Mouse (Mus musculus): ENCODE results near the gene Mdm4. TPM values are rescaled to one million over a fixed set of nuclear protein-coding genes. Genes with fewer than 3 reads are reported as not detected.

Mdm4 gene
- 62.7 TPM for polyA plus RNA-seq (2014; fragmentation: Illumina TruSeq; extraction: RNeasy Lipid Tissue Mini Kit (QIAGEN cat#74804); ENCODE audit: low read depth, low replicate concordance)

GRCm38 (mm10) chr1:133030461-133030860 is at the start of gene Mdm4:
Gene Mdm4 (minus strand): TSS chr1:133030561.

GRCm38 (mm10) chr1:133045011-133045860 is 14.9 kb upstream of the Mdm4 start, which contains the start of gene Pik3c2b:
Gene Pik3c2b (plus strand): TSS chr1:133045667.

Other genes starting within 250 kb of the Mdm4 start
- gene Lrrn2, start 150.3 kb downstream of the Mdm4 start, polyA plus RNA-seq (2014; fragmentation: Illumina TruSeq; extraction: RNeasy Lipid Tissue Mini Kit (QIAGEN cat#74804); ENCODE audit: low read depth, low replicate concordance) = 5.0 TPM
- 3.6 TPM for gene Pik3c2b, start 15.1 kb upstream of the Mdm4 start, polyA plus RNA-seq (2014; fragmentation: Illumina TruSeq; extraction: RNeasy Lipid Tissue Mini Kit (QIAGEN cat#74804); ENCODE audit: low read depth, low replicate concordance)
- 37.3 TPM for gene Ppp1r15b, start 100.6 kb upstream of the Mdm4 start, polyA plus RNA-seq (2014; fragmentation: Illumina TruSeq; extraction: RNeasy Lipid Tissue Mini Kit (QIAGEN cat#74804); ENCODE audit: low read depth, low replicate concordance)
- gene Plekha6, start 133.6 kb upstream of the Mdm4 start, polyA plus RNA-seq (2014; fragmentation: Illumina TruSeq; extraction: RNeasy Lipid Tissue Mini Kit (QIAGEN cat#74804); ENCODE audit: low read depth, low replicate concordance) = 48.7 TPM

Measured in adipose tissue, adult 10 weeks (tissue).